Mouse (Mus musculus) kidney, embryonic 14.5 days (tissue): ENCODE data around the gene Slc22a14. TPM values are rescaled to one million over a fixed set of nuclear protein-coding genes. Genes with fewer than 3 reads are reported as not detected.
A peak's percentile ranks its signal among the peaks of the same experiment; 100 is the strongest.

Experiments used
- ATAC-seq: fragments of 200-750 bp; cut with Nextera tagmentation; 2 replicates; pipeline ENCODE4 v1.8.0; 2017; ENCODE audit warnings: moderate number of reproducible peaks, mild to moderate bottlenecking, moderate TSS enrichment, moderate library complexity; ENCODE audit not compliant: low FRiP score, low TSS enrichment
- H3K27ac ChIP-seq: fragments of 300-500 bp; sonication (generic); 2 replicates; pipeline ENCODE4 v1.5.1; 2014; ENCODE audit warnings: low read depth, mild to moderate bottlenecking, low read length, moderate library complexity, mixed read lengths
- H3K27me3 ChIP-seq: fragments of 300-500 bp; sonication (generic); 2 replicates; pipeline ENCODE4 v1.6.1; 2014; ENCODE audit warnings: mild to moderate bottlenecking, low read length; ENCODE audit not compliant: control insufficient read depth, insufficient read depth
- H3K36me3 ChIP-seq: fragments of 300-500 bp; sonication (generic); 2 replicates; pipeline ENCODE4 v1.6.1; 2014; ENCODE audit warnings: low read length, mixed read lengths; ENCODE audit not compliant: control insufficient read depth, insufficient read depth
- H3K4me1 ChIP-seq: fragments of 300-500 bp; sonication (generic); 2 replicates; pipeline ENCODE4 v1.6.1; 2014; ENCODE audit warnings: low read length, mixed read lengths; ENCODE audit not compliant: control insufficient read depth, insufficient read depth
- H3K4me2 ChIP-seq: fragments of 300-500 bp; sonication (generic); replicated peaks from 2 replicates; pipeline ENCODE4 v1.6.1; 2014; ENCODE audit warnings: low read depth, mild to moderate bottlenecking, low read length
- H3K4me3 ChIP-seq: fragments of 300-500 bp; sonication (generic); 2 replicates; pipeline ENCODE4 v1.5.1; 2014; ENCODE audit warnings: mild to moderate bottlenecking, low read length
- H3K9ac ChIP-seq: fragments of 300-500 bp; sonication (generic); 2 replicates; pipeline ENCODE4 v1.6.1; 2014; ENCODE audit warnings: low read depth, mild to moderate bottlenecking, low read length, moderate library complexity
- H3K9me3 ChIP-seq: fragments of 300-500 bp; sonication (generic); 2 replicates; pipeline ENCODE4 v1.6.1; 2016; ENCODE audit warnings: low read length; ENCODE audit not compliant: control insufficient read depth
- WGBS: fragments of 180-500 bp; shearing (Covaris S2); extraction: QIAGEN DNeasy Blood & Tissue Kit; methylation state at CpG from one replicate; pipeline ENCODE4 v1.1.7; 2014; 5-methylcytosine and 5-hydroxymethylcytosine counted together
- polyA plus RNA-seq: library from polyadenylated mRNA; unstranded; fragments of >200 nt; fragmentation: Nextera tagmentation; extraction: Ambion mirVana; gene quantifications from 2 replicates; pipeline ENCODE4 v1.2.1, GENCODE M21; 2014

The Slc22a14 gene
- polyA plus RNA-seq, 1 experiment from 2014 or later: not detected

- ATAC-seq: no peak
Measured at GRCm38 (mm10) chr9:119122596-119123369, 242.6 kb downstream of the Slc22a14 start.

DNA sequence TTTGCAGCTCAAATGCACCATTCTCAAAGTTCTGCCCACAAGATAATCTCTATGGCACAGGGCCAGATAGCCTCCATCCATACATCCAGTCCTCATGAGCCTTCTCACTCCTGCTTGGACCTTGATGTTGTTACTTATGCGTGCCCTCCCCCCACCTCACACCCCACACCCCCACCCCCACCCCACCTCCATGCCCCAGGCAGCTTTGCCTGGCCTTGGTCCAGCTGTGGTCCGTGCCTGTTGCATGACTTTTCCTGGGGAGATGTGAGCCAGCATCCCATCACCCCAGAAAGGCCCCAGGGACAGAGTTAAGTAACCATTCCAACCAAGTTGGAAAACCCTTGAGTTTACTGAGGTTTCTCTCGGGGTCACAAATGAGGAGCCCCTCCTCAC lies 245.2 kb downstream of the Slc22a14 start:
- ATAC-seq: no peak
- H3K4me1 ChIP-seq: peaks cover 17% of the 10 kb centered on the region
- no peaks in the 10 kb centered on the region for H3K36me3 ChIP-seq
- no peak overlapping the region for H3K27ac ChIP-seq
- H3K27me3 ChIP-seq: no peaks in the 10 kb centered on the region
- no peaks in the 10 kb centered on the region for H3K9me3 ChIP-seq
- WGBS: 53% methylated on average over 3 of the region's 3 CpGs
- H3K4me2 ChIP-seq: 0 out of 2 replicates have a peak overlapping the region, but pooled peaks have one; percentile 5
- no peak overlapping the region for H3K4me3 ChIP-seq
- H3K9ac ChIP-seq: no peak overlapping the region

More at GRCm38 (mm10) chr9:119122596-119123369, 242.6 kb downstream of the Slc22a14 start:
- Histone ChIP-seq H3K4me2 (no peak overlapping the region), H3K27ac (no peak overlapping the region), H3K27me3 (no peaks in the 10 kb centered on the region), H3K36me3 (no peaks in the 10 kb centered on the region), H3K9me3 (no peaks in the 10 kb centered on the region), H3K4me3 (no peak overlapping the region), H3K9ac (no peak overlapping the region), H3K4me1 (peaks cover 17% of the 10 kb centered on the region)
- WGBS: 78% methylated on average over 18 of the region's 18 CpGs

Other genes with a start within 250 kb of the Slc22a14 start
- 8.1 and 13.5 TPM in 2 replicates for gene Acaa1b, start 208.5 kb downstream of the Slc22a14 start, polyA plus RNA-seq
- not detected in 2 replicates for gene Gm47289, start 206.4 kb downstream of the Slc22a14 start, polyA plus RNA-seq
- 0.44 and 0.93 TPM in 2 replicates for gene Slc22a13, start 156.5 kb downstream of the Slc22a14 start, polyA plus RNA-seq
- gene Oxsr1, start 43.1 kb downstream of the Slc22a14 start, polyA plus RNA-seq: 11.9 and 18.9 TPM in 2 replicates
- gene Acaa1a, start 25.9 kb downstream of the Slc22a14 start, polyA plus RNA-seq: 74.5 and 87.7 TPM in 2 replicates
- gene Myd88, start 24.1 kb downstream of the Slc22a14 start, polyA plus RNA-seq: 17.5 and 21.3 TPM in 2 replicates
- gene Xylb, start 8.2 kb downstream of the Slc22a14 start, polyA plus RNA-seq: 7.2 and 17.9 TPM in 2 replicates
- gene Acvr2b, start 36.6 kb upstream of the Slc22a14 start, polyA plus RNA-seq: 57.4 and 67.0 TPM in 2 replicates
- gene Exog, start 79.4 kb upstream of the Slc22a14 start, polyA plus RNA-seq: 21.4 and 27.8 TPM in 2 replicates
- 0.03 and 0.27 TPM in 2 replicates for gene Scn5a, start 213.5 kb upstream of the Slc22a14 start, polyA plus RNA-seq